Mouse (Mus musculus): ENCODE data around the gene Otop2.

DNA sequence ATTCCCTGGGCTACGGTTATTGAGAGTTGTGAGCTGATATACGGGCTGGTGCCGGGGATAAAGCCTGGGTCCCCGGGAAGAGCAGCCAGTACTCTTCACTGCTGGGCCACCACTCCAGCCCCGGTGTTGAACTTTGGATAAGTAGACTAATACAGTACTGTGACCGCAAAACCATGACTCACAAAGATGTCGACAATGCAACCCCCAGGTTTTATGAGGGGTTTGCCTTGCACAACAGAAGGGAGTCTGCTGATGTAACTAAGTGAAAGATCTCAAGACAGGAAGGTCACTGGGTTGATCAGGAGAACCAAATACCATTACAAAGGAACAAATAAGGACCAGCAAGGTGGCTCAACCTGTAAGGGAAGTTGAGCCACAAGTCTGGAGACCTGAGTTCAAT, 69.8 kb downstream of the Otop2 start:
- no peak for TF ChIP-seq CTCF (IDR thresholded peaks at IDR 0.05; ENCODE audit: borderline replicate concordance, extremely low read depth, insufficient read depth, insufficient read length)
- TF ChIP-seq POLR2A (IDR thresholded peaks at IDR 0.05; ENCODE audit: borderline replicate concordance, extremely low read depth, insufficient read depth, insufficient read length, poor library complexity, severe bottlenecking) = no peak

Data from brain, embryonic 14.5 days (tissue).